Mouse (Mus musculus): ENCODE measurements around the gene 3110082I17Rik.

DNA sequence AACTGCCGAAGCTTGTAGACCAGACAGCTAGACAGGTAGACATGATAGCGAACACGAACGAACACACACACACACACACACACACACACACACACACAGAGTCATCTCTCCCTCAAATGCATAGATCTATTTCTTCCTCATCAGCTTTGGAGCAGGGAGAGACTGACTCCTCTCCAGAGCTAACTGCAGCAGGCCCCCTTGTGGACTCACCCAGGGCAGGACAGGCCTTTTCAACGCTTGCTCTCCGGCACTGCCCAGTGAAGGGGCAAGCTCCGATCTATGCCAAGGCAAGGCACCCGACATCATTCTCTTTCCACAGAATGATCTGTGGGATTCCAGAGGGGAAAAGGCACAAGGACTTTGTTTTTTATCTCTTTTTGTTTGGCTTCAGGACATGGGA, 15.1 kb downstream of the 3110082I17Rik start:
- no peak for TF ChIP-seq MAX (IDR thresholded peaks at IDR 0.05; ENCODE audit: low read length)
- no peak for TF ChIP-seq EP300 (IDR thresholded peaks at IDR 0.05; ENCODE audit: low read length)
- TF ChIP-seq POLR2A (IDR thresholded peaks at IDR 0.05; ENCODE audit: low read depth, low read length), result no peak
- TF ChIP-seq SIN3A (IDR thresholded peaks at IDR 0.05; ENCODE audit: low read length), result no peak
- TF ChIP-seq NELFE (IDR thresholded peaks at IDR 0.05; ENCODE audit: low read depth, low read length), result no peak
- TF ChIP-seq GABPA (IDR thresholded peaks at IDR 0.05; ENCODE audit: insufficient replicate concordance, low read depth, low read length), result no peak
- TF ChIP-seq RAD21 (IDR thresholded peaks at IDR 0.05; ENCODE audit: low read depth, low read length), result no peak
- no peak for TF ChIP-seq HCFC1 (IDR thresholded peaks at IDR 0.05; ENCODE audit: low read depth, low read length)
- TF ChIP-seq CHD1 (IDR thresholded peaks at IDR 0.05; ENCODE audit: low read depth, low read length), result no peak
- no peak for TF ChIP-seq ZKSCAN1 (IDR thresholded peaks at IDR 0.05; ENCODE audit: borderline replicate concordance, low read depth, low read length)

All from CH12.LX (cell line).